Mouse (Mus musculus): ENCODE data around the gene 9530077C05Rik. TPM values are rescaled to one million over a fixed set of nuclear protein-coding genes. Genes with fewer than 3 reads are reported as not detected.
"Not testable (repeated sequence)": the region's sequence is repeated elsewhere in the genome, so short reads cannot be mapped to it uniquely, and the experiment has no call there.

Gene 9530077C05Rik
- polyA plus RNA-seq, 1 experiment from 2014 or later = 5.3 TPM

DNA sequence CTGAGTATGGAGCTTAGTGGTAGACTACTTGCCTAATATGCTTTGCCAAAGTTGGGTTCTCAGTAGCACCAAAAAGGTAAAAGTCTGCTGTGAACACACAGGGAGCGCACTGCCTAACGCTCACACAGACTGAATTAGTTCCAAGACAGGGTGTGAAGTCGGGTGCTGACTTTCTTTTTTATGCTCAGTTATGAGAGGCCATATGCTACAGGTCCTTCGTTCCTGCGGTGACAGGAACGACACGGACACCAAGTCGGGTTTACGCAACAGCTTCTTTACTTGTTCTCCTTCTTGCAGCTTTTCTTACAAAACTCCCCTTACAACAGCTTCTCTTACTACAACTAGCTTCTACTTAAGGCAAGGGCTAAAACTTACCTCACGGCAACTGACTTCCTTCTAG, 31.8 kb downstream of the 9530077C05Rik start:
- no peak overlapping the region for H3K4me2 ChIP-seq (ENCODE audit: low read depth, low read length)
- no peaks in the 10 kb centered on the region; the same call in 1 of the 2 replicates for H3K9me3 ChIP-seq (replicated peaks; ENCODE audit: control insufficient read depth, low read length)
- no peak overlapping the region for H3K4me3 ChIP-seq (replicated peaks; ENCODE audit: low read length)
- H3K4me1 ChIP-seq (ENCODE audit: control insufficient read depth, insufficient read depth, low read length) = no peaks in the 10 kb centered on the region
- H3K27ac ChIP-seq (ENCODE audit: low read length) = no peak overlapping the region
- peaks cover 7% of the 10 kb centered on the region; the same call in 1 of the 2 replicates for H3K36me3 ChIP-seq (ENCODE audit: control insufficient read depth, insufficient read depth, low read length)
- WGBS = 88% methylated on average over 10 of the region's 10 CpGs
- ATAC-seq (ENCODE audit: insufficient read depth, low FRiP score) = no peak
- H3K9ac ChIP-seq (ENCODE audit: low read length) = no peak overlapping the region
- H3K27me3 ChIP-seq (ENCODE audit: control insufficient read depth, insufficient read depth, low read length) = no peaks in the 10 kb centered on the region

DNA sequence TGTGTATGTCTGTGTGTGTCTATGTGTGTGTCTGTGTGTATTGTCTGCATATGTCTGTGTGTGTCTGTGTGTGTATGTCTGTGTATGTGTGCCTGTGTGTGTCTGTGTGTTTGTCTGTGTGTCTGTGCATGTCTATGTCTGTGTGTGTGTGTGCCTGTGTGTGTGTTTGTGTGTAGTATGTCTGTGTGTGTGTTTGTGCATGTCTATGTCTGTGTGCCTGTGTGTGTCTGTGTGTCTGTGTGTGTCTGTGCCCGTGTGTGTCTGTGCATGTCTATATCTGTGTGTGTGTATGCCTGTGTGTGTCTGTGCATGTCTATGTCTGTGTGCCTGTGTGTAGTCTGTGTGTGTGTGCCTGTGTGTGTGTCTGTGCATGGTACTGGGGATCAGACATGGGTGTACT, 33.8 kb downstream of the 9530077C05Rik start:
- no peaks in the 10 kb centered on the region; the same call in 1 of the 2 replicates for H3K9me3 ChIP-seq (replicated peaks; ENCODE audit: control insufficient read depth, low read length)
- no peak overlapping the region for H3K4me2 ChIP-seq (ENCODE audit: low read depth, low read length)
- H3K36me3 ChIP-seq (ENCODE audit: control insufficient read depth, insufficient read depth, low read length) = peaks cover 20% of the 10 kb centered on the region
- no peak for ATAC-seq (ENCODE audit: insufficient read depth, low FRiP score)
- no peak overlapping the region for H3K9ac ChIP-seq (ENCODE audit: low read length)
- no peaks in the 10 kb centered on the region for H3K4me1 ChIP-seq (ENCODE audit: control insufficient read depth, insufficient read depth, low read length)
- no peak overlapping the region for H3K4me3 ChIP-seq (replicated peaks; ENCODE audit: low read length)
- H3K27ac ChIP-seq (ENCODE audit: low read length) = no peak overlapping the region
- H3K27me3 ChIP-seq (ENCODE audit: control insufficient read depth, insufficient read depth, low read length) = no peaks in the 10 kb centered on the region
- 67% methylated on average over 1 of the region's 1 CpGs for WGBS

DNA sequence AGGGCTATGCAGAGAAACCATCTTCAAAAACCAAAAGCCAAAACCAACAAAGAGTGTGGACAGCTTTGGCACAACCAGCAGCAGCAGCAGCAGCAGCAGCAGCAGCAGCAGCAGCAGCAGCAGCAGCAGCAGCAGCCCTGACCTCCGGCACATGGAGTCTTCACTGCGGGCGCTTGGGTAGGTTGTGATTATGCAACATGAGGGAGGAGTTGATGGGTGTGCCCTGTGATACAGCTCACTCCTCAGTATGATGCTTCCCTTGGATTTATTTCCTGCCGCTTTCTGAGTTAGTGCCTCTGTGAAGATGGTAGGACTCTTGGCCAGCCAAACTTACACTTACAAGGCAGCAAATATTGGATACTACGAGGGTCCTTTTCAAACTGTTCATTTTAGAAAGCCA, 35.9 kb downstream of the 9530077C05Rik start:
- no peak for ATAC-seq (ENCODE audit: insufficient read depth, low FRiP score)
- H3K4me1 ChIP-seq (ENCODE audit: control insufficient read depth, insufficient read depth, low read length) = no peaks in the 10 kb centered on the region
- no peaks in the 10 kb centered on the region for H3K9me3 ChIP-seq (replicated peaks; ENCODE audit: control insufficient read depth, low read length)
- 76% methylated on average over 5 of the region's 5 CpGs for WGBS
- H3K27ac ChIP-seq (ENCODE audit: low read length) = no peak overlapping the region
- H3K9ac ChIP-seq (ENCODE audit: low read length) = no peak overlapping the region
- H3K4me2 ChIP-seq (ENCODE audit: low read depth, low read length) = no peak overlapping the region
- no peaks in the 10 kb centered on the region for H3K27me3 ChIP-seq (ENCODE audit: control insufficient read depth, insufficient read depth, low read length)
- no peak overlapping the region for H3K4me3 ChIP-seq (replicated peaks; ENCODE audit: low read length)
- peaks cover 29% of the 10 kb centered on the region for H3K36me3 ChIP-seq (ENCODE audit: control insufficient read depth, insufficient read depth, low read length)

DNA sequence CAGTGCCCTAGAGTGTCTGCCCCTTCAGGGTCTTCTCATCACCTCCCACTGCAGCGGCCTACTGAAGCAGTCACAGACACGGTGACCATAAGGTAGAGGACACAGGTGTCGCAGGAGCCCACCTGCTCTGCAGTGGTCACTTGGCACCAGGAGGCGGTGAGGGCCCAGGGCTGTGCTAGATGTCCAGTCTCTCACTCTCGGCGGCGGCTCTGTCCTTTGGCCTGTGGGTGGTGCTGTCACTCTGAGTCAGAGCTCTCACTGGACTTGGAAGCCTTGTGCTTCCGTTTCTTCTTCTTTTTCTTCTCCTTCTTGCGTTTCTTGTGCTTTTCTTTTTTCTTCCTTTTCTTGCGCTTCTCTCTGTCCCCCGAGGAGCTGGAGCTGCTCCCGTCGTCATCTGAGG, 37.1 kb downstream of the 9530077C05Rik start:
- no peak for ATAC-seq (ENCODE audit: insufficient read depth, low FRiP score)
- WGBS = 87% methylated on average over 13 of the region's 13 CpGs
- Histone ChIP-seq H3K9ac (ENCODE audit: low read length) (no peak overlapping the region), H3K4me1 (ENCODE audit: control insufficient read depth, insufficient read depth, low read length) (no peaks in the 10 kb centered on the region), H3K27ac (ENCODE audit: low read length) (no peak overlapping the region), H3K4me3 (replicated peaks; ENCODE audit: low read length) (no peak overlapping the region), H3K9me3 (replicated peaks; ENCODE audit: control insufficient read depth, low read length) (no peaks in the 10 kb centered on the region), H3K27me3 (ENCODE audit: control insufficient read depth, insufficient read depth, low read length) (no peaks in the 10 kb centered on the region), H3K36me3 (ENCODE audit: control insufficient read depth, insufficient read depth, low read length) (peaks cover 36% of the 10 kb centered on the region), H3K4me2 (ENCODE audit: low read depth, low read length) (no peak overlapping the region)

DNA sequence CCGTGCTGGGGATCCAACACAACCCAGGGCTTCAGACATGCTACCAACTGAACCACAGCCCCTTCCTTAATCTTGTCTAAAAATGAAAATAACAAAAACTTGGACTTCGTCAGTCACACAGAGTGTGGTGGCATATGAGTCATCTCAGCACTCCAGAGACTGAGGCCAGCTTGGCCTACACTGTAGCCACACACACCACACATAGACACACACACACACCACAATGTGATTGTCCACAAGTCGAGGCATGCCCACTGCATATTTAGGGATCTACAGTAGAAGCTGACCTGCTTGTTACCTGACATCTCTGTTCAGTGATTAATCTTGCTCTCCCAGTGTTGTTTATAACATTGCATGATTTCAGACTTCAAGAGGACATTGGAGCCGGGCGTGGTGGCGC, 37.9 kb downstream of the 9530077C05Rik start:
- Histone ChIP-seq H3K4me3 (replicated peaks; ENCODE audit: low read length) (no peak overlapping the region), H3K4me2 (ENCODE audit: low read depth, low read length) (no peak overlapping the region), H3K9me3 (replicated peaks; ENCODE audit: control insufficient read depth, low read length) (no peaks in the 10 kb centered on the region), H3K9ac (ENCODE audit: low read length) (no peak overlapping the region), H3K4me1 (ENCODE audit: control insufficient read depth, insufficient read depth, low read length) (no peaks in the 10 kb centered on the region), H3K27me3 (ENCODE audit: control insufficient read depth, insufficient read depth, low read length) (no peaks in the 10 kb centered on the region), H3K36me3 (ENCODE audit: control insufficient read depth, insufficient read depth, low read length) (peaks cover 39% of the 10 kb centered on the region), H3K27ac (ENCODE audit: low read length) (no peak overlapping the region)
- no peak for ATAC-seq (ENCODE audit: insufficient read depth, low FRiP score)
- 85% methylated on average over 6 of the region's 6 CpGs for WGBS

DNA sequence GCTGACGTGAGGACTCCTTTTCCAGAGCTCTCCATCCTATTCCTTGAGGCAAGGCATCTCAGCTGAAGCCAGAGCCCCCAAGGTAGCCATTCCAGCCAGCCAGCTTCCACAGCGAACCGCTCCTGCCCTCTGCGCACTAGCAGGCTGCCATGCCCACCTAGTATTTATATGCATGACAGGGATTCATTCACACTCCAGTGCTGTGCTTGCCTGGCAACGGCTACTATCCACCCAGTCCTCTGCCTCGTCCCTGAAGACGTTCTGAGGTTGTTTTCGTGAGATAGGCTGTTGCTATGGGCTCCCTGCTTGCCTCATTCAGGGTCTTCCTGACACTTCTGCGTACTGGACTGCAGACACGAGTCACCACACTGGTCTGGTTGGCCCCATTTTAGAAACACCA, 41.4 kb downstream of the 9530077C05Rik start:
- Histone ChIP-seq H3K9ac (ENCODE audit: low read length) (no peak overlapping the region), H3K9me3 (replicated peaks; ENCODE audit: control insufficient read depth, low read length) (no peaks in the 10 kb centered on the region), H3K27ac (ENCODE audit: low read length) (no peak overlapping the region), H3K4me1 (ENCODE audit: control insufficient read depth, insufficient read depth, low read length) (no peaks in the 10 kb centered on the region), H3K27me3 (ENCODE audit: control insufficient read depth, insufficient read depth, low read length) (no peaks in the 10 kb centered on the region), H3K4me2 (ENCODE audit: low read depth, low read length) (no peak overlapping the region), H3K36me3 (ENCODE audit: control insufficient read depth, insufficient read depth, low read length) (peaks cover 58% of the 10 kb centered on the region), H3K4me3 (replicated peaks; ENCODE audit: low read length) (no peak overlapping the region)
- ATAC-seq (ENCODE audit: insufficient read depth, low FRiP score) = no peak
- WGBS = 89% methylated on average over 10 of the region's 10 CpGs

DNA sequence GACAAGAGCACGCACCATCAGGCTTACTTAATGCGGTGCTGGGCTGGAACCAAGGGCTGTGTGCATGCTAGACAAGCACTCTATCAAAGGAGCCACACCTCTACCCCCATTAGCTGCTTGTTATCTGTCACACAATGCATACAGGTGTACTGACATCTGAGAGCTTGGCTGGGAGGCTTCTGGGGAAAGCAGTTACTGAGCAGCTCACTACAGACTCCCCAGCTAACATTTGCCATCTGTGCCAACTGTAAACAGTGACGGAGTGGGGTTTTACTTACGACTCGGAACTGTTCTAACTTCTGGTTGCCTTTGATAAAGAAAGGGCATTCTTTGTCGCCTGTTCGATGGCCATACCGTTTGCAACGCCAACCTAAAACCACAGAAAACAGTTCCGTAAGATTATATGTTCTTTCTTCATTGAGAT, 42.2 kb downstream of the 9530077C05Rik start:
- ATAC-seq (ENCODE audit: insufficient read depth, low FRiP score) = peak; percentile 60
- H3K4me3 ChIP-seq (replicated peaks; ENCODE audit: low read length) = no peak overlapping the region
- H3K4me2 ChIP-seq (ENCODE audit: low read depth, low read length) = no peak overlapping the region
- peaks cover 58% of the 10 kb centered on the region for H3K36me3 ChIP-seq (ENCODE audit: control insufficient read depth, insufficient read depth, low read length)
- no peaks in the 10 kb centered on the region for H3K27me3 ChIP-seq (ENCODE audit: control insufficient read depth, insufficient read depth, low read length)
- no peak overlapping the region for H3K9ac ChIP-seq (ENCODE audit: low read length)
- 74% methylated on average over 10 of the region's 10 CpGs for WGBS
- no peak overlapping the region for H3K27ac ChIP-seq (ENCODE audit: low read length)
- no peaks in the 10 kb centered on the region for H3K4me1 ChIP-seq (ENCODE audit: control insufficient read depth, insufficient read depth, low read length)
- no peaks in the 10 kb centered on the region for H3K9me3 ChIP-seq (replicated peaks; ENCODE audit: control insufficient read depth, low read length)

DNA sequence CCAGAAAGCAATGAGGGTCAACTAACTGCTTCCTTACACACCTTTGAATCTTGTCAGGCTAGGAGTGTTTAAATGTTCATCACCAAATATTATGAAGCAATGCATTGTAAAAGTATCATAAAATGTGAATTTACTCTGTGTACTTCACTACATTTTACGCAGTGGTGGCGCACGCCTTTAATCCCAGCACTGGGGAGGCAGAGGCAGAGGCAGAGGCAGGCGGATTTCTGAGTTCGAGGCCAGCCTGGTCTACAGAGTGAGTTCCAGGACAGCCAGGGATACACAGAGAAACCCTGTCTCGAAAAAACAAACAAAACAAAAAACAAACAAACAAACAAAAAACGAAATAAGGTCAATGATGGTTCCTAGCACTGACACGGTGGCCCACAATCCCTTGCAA, 42.7 kb downstream of the 9530077C05Rik start, which contains the start of gene Gm17545:
TSS of gene Gm17545 (plus strand) at position 301 of the 400 bp plus-strand sequence.
- not testable (repeated sequence) for H3K4me3 ChIP-seq (replicated peaks; ENCODE audit: low read length); H3K4me1 ChIP-seq (ENCODE audit: control insufficient read depth, insufficient read depth, low read length); H3K27me3 ChIP-seq (ENCODE audit: control insufficient read depth, insufficient read depth, low read length); H3K9ac ChIP-seq (ENCODE audit: low read length); H3K27ac ChIP-seq (ENCODE audit: low read length); ATAC-seq (ENCODE audit: insufficient read depth, low FRiP score); H3K9me3 ChIP-seq (replicated peaks; ENCODE audit: control insufficient read depth, low read length); H3K4me2 ChIP-seq (ENCODE audit: low read depth, low read length)
- WGBS = 91% methylated on average over 8 of the region's 8 CpGs
- H3K36me3 ChIP-seq (ENCODE audit: control insufficient read depth, insufficient read depth, low read length) = peaks cover 55% of the 10 kb centered on the region

DNA sequence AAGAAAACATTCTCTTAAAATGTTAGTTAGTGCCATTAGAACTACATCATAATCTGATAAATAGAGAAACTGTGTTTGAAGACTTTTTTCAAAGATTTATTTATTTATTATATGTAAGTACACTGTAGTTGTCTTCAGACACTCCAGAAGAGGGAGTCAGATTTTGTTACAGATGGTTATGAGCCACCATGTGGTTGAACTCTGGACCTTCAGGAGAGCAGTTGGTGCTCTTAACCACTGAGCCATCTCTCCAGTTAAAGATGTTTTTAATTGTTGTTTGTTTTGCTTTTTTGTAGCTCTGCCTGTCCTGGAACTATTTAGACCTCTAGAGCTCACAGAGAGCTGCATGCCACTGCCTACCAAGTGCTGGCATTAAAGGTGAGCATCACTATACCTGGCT, 43.7 kb downstream of the 9530077C05Rik start:
- peaks cover 45% of the 10 kb centered on the region for H3K36me3 ChIP-seq (ENCODE audit: control insufficient read depth, insufficient read depth, low read length)
- H3K27me3 ChIP-seq (ENCODE audit: control insufficient read depth, insufficient read depth, low read length) = no peaks in the 10 kb centered on the region
- no peaks in the 10 kb centered on the region for H3K9me3 ChIP-seq (replicated peaks; ENCODE audit: control insufficient read depth, low read length)
- no peak overlapping the region for H3K9ac ChIP-seq (ENCODE audit: low read length)
- no peak overlapping the region for H3K27ac ChIP-seq (ENCODE audit: low read length)
- no peak for ATAC-seq (ENCODE audit: insufficient read depth, low FRiP score)
- H3K4me1 ChIP-seq (ENCODE audit: control insufficient read depth, insufficient read depth, low read length) = no peaks in the 10 kb centered on the region
- no peak overlapping the region for H3K4me2 ChIP-seq (ENCODE audit: low read depth, low read length)
- H3K4me3 ChIP-seq (replicated peaks; ENCODE audit: low read length) = no peak overlapping the region

Data from stomach, embryonic 16.5 days (tissue).